Mouse (Mus musculus) heart, postnatal 4 days (tissue): ENCODE measurements around the gene Ndufaf8. TPM values are rescaled to one million over a fixed set of nuclear protein-coding genes. Genes with fewer than 3 reads are reported as not detected.

Source experiments
- DNase-seq: peaks from one replicate; pipeline ENCODE4 v3.0.0; 2021
- microRNA-seq, 2 experiments: library from miRNA; unstranded; fragments of <30 nt; microRNA quantifications; one replicate each; pipeline ENCODE4 v1.2.0; 2021 to 2022
- total RNA-seq, 2 experiments: library from RNA; stranded (reverse); gene quantifications; 2 replicates each; pipeline ENCODE4 v1.2.3; 2021

Ndufaf8 gene
- total RNA-seq, 2 experiments from 2014 or later, result 51.6 to 63.0 TPM

GRCm38 (mm10) chr11:120136195-120136594 is 37.5 kb downstream of the Ndufaf8 start:
- DNase-seq, result peak; percentile 42

GRCm38 (mm10) chr11:120136796-120137624 is 38.3 kb downstream of the Ndufaf8 start:
- peak; percentile 57 for DNase-seq

- DNase-seq, result no peak
Observed at GRCm38 (mm10) chr11:120137625-120138004, 38.9 kb downstream of the Ndufaf8 start.

- DNase-seq, result no peak
Observed at GRCm38 (mm10) chr11:120139309-120139731, 40.6 kb downstream of the Ndufaf8 start.

- DNase-seq, result no peak
Observed at GRCm38 (mm10) chr11:120140255-120140654, 41.5 kb downstream of the Ndufaf8 start.

DNA sequence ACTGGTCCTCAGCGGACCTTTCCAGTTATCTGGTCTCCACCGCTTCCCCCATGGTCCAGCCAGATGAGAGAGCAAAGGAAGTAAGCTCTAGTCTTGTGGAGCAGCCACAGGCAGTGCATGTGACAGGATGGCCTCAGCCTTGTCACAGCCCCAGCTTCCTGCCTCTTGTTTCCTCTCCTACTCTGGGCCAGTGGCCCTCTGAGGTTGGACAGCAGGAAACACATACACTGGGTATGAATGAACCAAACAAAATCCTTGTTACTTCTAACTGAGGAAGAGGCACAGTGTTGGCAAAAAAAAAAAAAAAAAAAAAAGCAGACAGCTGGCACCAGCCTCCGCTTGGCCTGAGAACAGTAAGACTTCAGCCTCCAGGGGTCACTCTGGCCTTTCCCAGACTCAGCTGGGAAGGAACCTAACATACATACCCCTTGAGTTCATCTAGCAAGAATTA is 43.9 kb downstream of the Ndufaf8 start:
- DNase-seq, result peak; percentile 72

- DNase-seq, result no peak
Observed at GRCm38 (mm10) chr11:120143708-120144497, 45.2 kb downstream of the Ndufaf8 start.

GRCm38 (mm10) chr11:120148201-120148855 is 49.6 kb downstream of the Ndufaf8 start:
- no peak for DNase-seq

- no peak for DNase-seq
Observed at GRCm38 (mm10) chr11:120149510-120150200, 50.9 kb downstream of the Ndufaf8 start.

Small RNAs within 50 kb of the gene (microRNA-seq; reads per million reads assigned to microRNA genes)
- 0 reads per million in 2 experiments for gene Gm25948

Other genes with a start within 250 kb of the Ndufaf8 start
- 10 to 100 TPM; 42.4 to 43.3 TPM for gene Chmp6, start 185.5 kb upstream of the Ndufaf8 start, total RNA-seq
- 1 to 10 TPM; 8.0 to 8.3 TPM for gene Baiap2, start 156.2 kb upstream of the Ndufaf8 start, total RNA-seq
- gene Aatk, start 51.8 kb upstream of the Ndufaf8 start, total RNA-seq, result 1 to 10 TPM; 3.7 to 4.2 TPM
- gene Cep131, start 12.1 kb upstream of the Ndufaf8 start, total RNA-seq, result 10 to 100 TPM; 11.6 to 12.6 TPM
- gene Tepsin, start 197 bp upstream of the Ndufaf8 start, total RNA-seq, result 1 to 10 TPM; 8.7 to 9.7 TPM
- gene Slc38a10, start 52.4 kb downstream of the Ndufaf8 start, total RNA-seq, result 100 to 1,000 TPM; 115 to 116 TPM
- 10 to 100 TPM; 14.1 to 16.5 TPM for gene Bahcc1, start 134.0 kb downstream of the Ndufaf8 start, total RNA-seq
- 1,000 to 10,000 TPM in 1 of 2 experiments, 100 to 1,000 TPM in 1; 930 to 1,002 TPM for gene Actg1, start 249.6 kb downstream of the Ndufaf8 start, total RNA-seq